Mouse (Mus musculus): ENCODE measurements around the gene Clstn2. TPM values are rescaled to one million over a fixed set of nuclear protein-coding genes. Genes with fewer than 3 reads are reported as not detected.

The Clstn2 gene
- polyA plus RNA-seq, 1 experiment from 2014 or later, result 1.1 TPM

- H3K27ac ChIP-seq (ENCODE audit: low read depth), result no peak overlapping the region
These were observed 257.2 kb downstream of the Clstn2 start for GRCm38 (mm10) chr9:97775770-97776169.

GRCm38 (mm10) chr9:97774991-97775390 is 258.0 kb downstream of the Clstn2 start:
- WGBS, result 87% methylated on average over 1 of the region's 1 CpGs
- no peak overlapping the region for H3K4me2 ChIP-seq (ENCODE audit: low read length)
- DNase-seq (ENCODE audit: low spot score), result no peak
- no peaks in the 10 kb centered on the region for H3K4me1 ChIP-seq (replicated peaks; ENCODE audit: control insufficient read depth, insufficient read depth, low read length)
- no peak for ATAC-seq (replicated peaks; ENCODE audit: low FRiP score, low TSS enrichment, low read depth)
- H3K9me3 ChIP-seq (ENCODE audit: control insufficient read depth, low read length), result no peaks in the 10 kb centered on the region
- no peaks in the 10 kb centered on the region for H3K36me3 ChIP-seq (ENCODE audit: control insufficient read depth, insufficient read depth, low read length)
- no peaks in the 10 kb centered on the region for H3K27me3 ChIP-seq (replicated peaks; ENCODE audit: control insufficient read depth, insufficient read depth, low read length)
- no peak overlapping the region for H3K9ac ChIP-seq (ENCODE audit: low read length)
- no peak overlapping the region for H3K4me3 ChIP-seq (ENCODE audit: low read depth, low read length)
- H3K27ac ChIP-seq (ENCODE audit: low read depth), result no peak overlapping the region

More at GRCm38 (mm10) chr9:97775770-97776169, 257.2 kb downstream of the Clstn2 start:
- Histone ChIP-seq H3K4me3 (ENCODE audit: low read depth, low read length) (no peak overlapping the region), H3K36me3 (ENCODE audit: control insufficient read depth, insufficient read depth, low read length) (no peaks in the 10 kb centered on the region), H3K4me2 (ENCODE audit: low read length) (no peak overlapping the region), H3K9me3 (ENCODE audit: control insufficient read depth, low read length) (no peaks in the 10 kb centered on the region), H3K27me3 (replicated peaks; ENCODE audit: control insufficient read depth, insufficient read depth, low read length) (no peaks in the 10 kb centered on the region), H3K4me1 (replicated peaks; ENCODE audit: control insufficient read depth, insufficient read depth, low read length) (no peaks in the 10 kb centered on the region), H3K9ac (ENCODE audit: low read length) (no peak overlapping the region)
- 63% methylated on average over 1 of the region's 1 CpGs for WGBS
- DNase-seq (ENCODE audit: low spot score) (no peak), ATAC-seq (replicated peaks; ENCODE audit: low FRiP score, low TSS enrichment, low read depth) (no peak)

GRCm38 (mm10) chr9:97773911-97774310 is 259.1 kb downstream of the Clstn2 start:
- Histone ChIP-seq H3K27ac (ENCODE audit: low read depth) (no peak overlapping the region), H3K27me3 (replicated peaks; ENCODE audit: control insufficient read depth, insufficient read depth, low read length) (no peaks in the 10 kb centered on the region), H3K4me2 (ENCODE audit: low read length) (no peak overlapping the region), H3K4me1 (replicated peaks; ENCODE audit: control insufficient read depth, insufficient read depth, low read length) (no peaks in the 10 kb centered on the region), H3K4me3 (ENCODE audit: low read depth, low read length) (no peak overlapping the region), H3K36me3 (ENCODE audit: control insufficient read depth, insufficient read depth, low read length) (no peaks in the 10 kb centered on the region), H3K9ac (ENCODE audit: low read length) (no peak overlapping the region), H3K9me3 (ENCODE audit: control insufficient read depth, low read length) (no peaks in the 10 kb centered on the region)
- ATAC-seq (replicated peaks; ENCODE audit: low FRiP score, low TSS enrichment, low read depth), result no peak
- DNase-seq (ENCODE audit: low spot score), result no peak
- 82% methylated on average over 3 of the region's 3 CpGs for WGBS

GRCm38 (mm10) chr9:97772431-97772830 is 260.6 kb downstream of the Clstn2 start:
- Histone ChIP-seq H3K27me3 (replicated peaks; ENCODE audit: control insufficient read depth, insufficient read depth, low read length) (no peaks in the 10 kb centered on the region), H3K4me2 (ENCODE audit: low read length) (no peak overlapping the region), H3K27ac (ENCODE audit: low read depth) (no peak overlapping the region), H3K36me3 (ENCODE audit: control insufficient read depth, insufficient read depth, low read length) (no peaks in the 10 kb centered on the region), H3K9me3 (ENCODE audit: control insufficient read depth, low read length) (no peaks in the 10 kb centered on the region), H3K4me1 (replicated peaks; ENCODE audit: control insufficient read depth, insufficient read depth, low read length) (no peaks in the 10 kb centered on the region), H3K9ac (ENCODE audit: low read length) (no peak overlapping the region), H3K4me3 (ENCODE audit: low read depth, low read length) (no peak overlapping the region)
- no peak for DNase-seq (ENCODE audit: low spot score)
- WGBS, result 52% methylated on average over 3 of the region's 3 CpGs
- no peak for ATAC-seq (replicated peaks; ENCODE audit: low FRiP score, low TSS enrichment, low read depth)

GRCm38 (mm10) chr9:97769331-97769730 is 263.6 kb downstream of the Clstn2 start:
- ATAC-seq (replicated peaks; ENCODE audit: low FRiP score, low TSS enrichment, low read depth) (no peak), DNase-seq (ENCODE audit: low spot score) (no peak)
- H3K9me3 ChIP-seq (ENCODE audit: control insufficient read depth, low read length), result no peaks in the 10 kb centered on the region
- H3K36me3 ChIP-seq (ENCODE audit: control insufficient read depth, insufficient read depth, low read length), result no peaks in the 10 kb centered on the region
- H3K9ac ChIP-seq (ENCODE audit: low read length), result no peak overlapping the region
- no peak overlapping the region for H3K4me3 ChIP-seq (ENCODE audit: low read depth, low read length)
- H3K4me1 ChIP-seq (replicated peaks; ENCODE audit: control insufficient read depth, insufficient read depth, low read length), result no peaks in the 10 kb centered on the region
- no peaks in the 10 kb centered on the region for H3K27me3 ChIP-seq (replicated peaks; ENCODE audit: control insufficient read depth, insufficient read depth, low read length)
- H3K4me2 ChIP-seq (ENCODE audit: low read length), result no peak overlapping the region
- whole genome bisulfite sequencing, result 48% methylated on average over 5 of the region's 5 CpGs
- no peak overlapping the region for H3K27ac ChIP-seq (ENCODE audit: low read depth)

- no peak overlapping the region for H3K27ac ChIP-seq (ENCODE audit: low read depth)
- no peak overlapping the region for H3K4me3 ChIP-seq (ENCODE audit: low read depth, low read length)
- no peaks in the 10 kb centered on the region for H3K4me1 ChIP-seq (replicated peaks; ENCODE audit: control insufficient read depth, insufficient read depth, low read length)
- no peak overlapping the region for H3K9ac ChIP-seq (ENCODE audit: low read length)
- no peaks in the 10 kb centered on the region for H3K9me3 ChIP-seq (ENCODE audit: control insufficient read depth, low read length)
- ATAC-seq (replicated peaks; ENCODE audit: low FRiP score, low TSS enrichment, low read depth), result no peak
- 87% methylated on average over 6 of the region's 6 CpGs for WGBS
- H3K27me3 ChIP-seq (replicated peaks; ENCODE audit: control insufficient read depth, insufficient read depth, low read length), result no peaks in the 10 kb centered on the region
- H3K36me3 ChIP-seq (ENCODE audit: control insufficient read depth, insufficient read depth, low read length), result no peaks in the 10 kb centered on the region
- no peak overlapping the region for H3K4me2 ChIP-seq (ENCODE audit: low read length)
- DNase-seq (ENCODE audit: low spot score), result no peak
These were observed 267.7 kb downstream of the Clstn2 start for GRCm38 (mm10) chr9:97765251-97765767.

- Histone ChIP-seq H3K36me3 (ENCODE audit: control insufficient read depth, insufficient read depth, low read length) (no peaks in the 10 kb centered on the region), H3K4me3 (ENCODE audit: low read depth, low read length) (no peak overlapping the region), H3K9ac (ENCODE audit: low read length) (no peak overlapping the region), H3K4me2 (ENCODE audit: low read length) (no peak overlapping the region), H3K27me3 (replicated peaks; ENCODE audit: control insufficient read depth, insufficient read depth, low read length) (no peaks in the 10 kb centered on the region), H3K9me3 (ENCODE audit: control insufficient read depth, low read length) (no peaks in the 10 kb centered on the region), H3K4me1 (replicated peaks; ENCODE audit: control insufficient read depth, insufficient read depth, low read length) (no peaks in the 10 kb centered on the region), H3K27ac (ENCODE audit: low read depth) (no peak overlapping the region)
- ATAC-seq (replicated peaks; ENCODE audit: low FRiP score, low TSS enrichment, low read depth), result no peak
- DNase-seq (ENCODE audit: low spot score), result no peak
- WGBS, result 75% methylated on average over 4 of the region's 4 CpGs
These were observed 269.9 kb downstream of the Clstn2 start for GRCm38 (mm10) chr9:97763048-97763447.

- no peak for DNase-seq (ENCODE audit: low spot score)
- ATAC-seq (replicated peaks; ENCODE audit: low FRiP score, low TSS enrichment, low read depth), result no peak
- no peak overlapping the region for H3K27ac ChIP-seq (ENCODE audit: low read depth)
- no peaks in the 10 kb centered on the region for H3K27me3 ChIP-seq (replicated peaks; ENCODE audit: control insufficient read depth, insufficient read depth, low read length)
- WGBS, result 91% methylated on average over 6 of the region's 7 CpGs
- no peak overlapping the region for H3K4me3 ChIP-seq (ENCODE audit: low read depth, low read length)
- H3K9ac ChIP-seq (ENCODE audit: low read length), result no peak overlapping the region
- H3K36me3 ChIP-seq (ENCODE audit: control insufficient read depth, insufficient read depth, low read length), result no peaks in the 10 kb centered on the region
- H3K9me3 ChIP-seq (ENCODE audit: control insufficient read depth, low read length), result no peaks in the 10 kb centered on the region
- no peak overlapping the region for H3K4me2 ChIP-seq (ENCODE audit: low read length)
- no peaks in the 10 kb centered on the region for H3K4me1 ChIP-seq (replicated peaks; ENCODE audit: control insufficient read depth, insufficient read depth, low read length)
These were observed 277.2 kb downstream of the Clstn2 start for GRCm38 (mm10) chr9:97755599-97756270.

GRCm38 (mm10) chr9:97753715-97754114 is 279.3 kb downstream of the Clstn2 start:
- WGBS, result 70% methylated on average over 2 of the region's 2 CpGs
- ATAC-seq (replicated peaks; ENCODE audit: low FRiP score, low TSS enrichment, low read depth), result no peak
- no peak overlapping the region for H3K4me2 ChIP-seq (ENCODE audit: low read length)

More at GRCm38 (mm10) chr9:97753715-97754114, 279.3 kb downstream of the Clstn2 start:
- Histone ChIP-seq H3K9me3 (ENCODE audit: control insufficient read depth, low read length) (0 out of 2 replicates have a peak, but pooled peaks cover 4% of the 10 kb centered on the region), H3K36me3 (ENCODE audit: control insufficient read depth, insufficient read depth, low read length) (no peaks in the 10 kb centered on the region), H3K27ac (ENCODE audit: low read depth) (no peak overlapping the region), H3K4me3 (ENCODE audit: low read depth, low read length) (no peak overlapping the region), H3K9ac (ENCODE audit: low read length) (no peak overlapping the region), H3K27me3 (replicated peaks; ENCODE audit: control insufficient read depth, insufficient read depth, low read length) (no peaks in the 10 kb centered on the region), H3K4me1 (replicated peaks; ENCODE audit: control insufficient read depth, insufficient read depth, low read length) (no peaks in the 10 kb centered on the region)
- DNase-seq (ENCODE audit: low spot score), result no peak
